Mouse (Mus musculus) megakaryocyte, embryonic 14.5 days (primary cell): ENCODE data around the gene Gtf2h1.

Source experiments
- FLI1 ChIP-seq: IDR thresholded peaks from 2 replicates; pipeline ENCODE4 v1.6.1; 2012; ENCODE audit warnings: low read length, inconsistent platforms, mixed read lengths
- GATA1 ChIP-seq: IDR thresholded peaks from 3 replicates; pipeline ENCODE4 v1.6.1; 2012; ENCODE audit warnings: mixed read lengths, low read length, inconsistent platforms, borderline replicate concordance

GRCm38 (mm10) chr7:46748459-46748858 lies 47.4 kb upstream of the Gtf2h1 start:
- TF ChIP-seq FLI1 (no peak), GATA1 (no peak)
